Mouse (Mus musculus): ENCODE data around the gene Gm33543.

Gene Gm33543

GRCm38 (mm10) chr10:95843878-95844277, 1.1 kb upstream of the Gm33543 start:
- H3K4me3 ChIP-seq (replicated peaks; ENCODE audit: low read length), result no peak overlapping the region
- peaks cover 7% of the 10 kb centered on the region for H3K4me1 ChIP-seq (replicated peaks; ENCODE audit: low read depth, low read length)

GRCm38 (mm10) chr10:95841241-95841640, 1.5 kb downstream of the Gm33543 start:
- H3K36me3 ChIP-seq (ENCODE audit: insufficient read depth, low read length), result no peaks in the 10 kb centered on the region
- no peak overlapping the region for H3K4me3 ChIP-seq (replicated peaks; ENCODE audit: low read length)
- peaks cover 7% of the 10 kb centered on the region for H3K4me1 ChIP-seq (replicated peaks; ENCODE audit: low read depth, low read length)
- H3K27me3 ChIP-seq (ENCODE audit: insufficient read depth, low read length), result no peaks in the 10 kb centered on the region
- TF ChIP-seq POU5F1 (IDR thresholded peaks at IDR 0.05; ENCODE audit: borderline replicate concordance, low read length), result no peak
- no peak for TF ChIP-seq CTCF (conservative IDR thresholded peaks at IDR 0.05; ENCODE audit: low read length)
- TF ChIP-seq NANOG (IDR thresholded peaks at IDR 0.05; ENCODE audit: borderline replicate concordance, low read length), result no peak
- H3K9me3 ChIP-seq (ENCODE audit: low read length), result no peaks in the 10 kb centered on the region

More at GRCm38 (mm10) chr10:95843878-95844277, 1.1 kb upstream of the Gm33543 start:
- Histone ChIP-seq H3K9me3 (ENCODE audit: low read length) (no peaks in the 10 kb centered on the region), H3K27me3 (ENCODE audit: insufficient read depth, low read length) (no peaks in the 10 kb centered on the region), H3K36me3 (ENCODE audit: insufficient read depth, low read length) (no peaks in the 10 kb centered on the region)
- no peak for TF ChIP-seq POU5F1 (IDR thresholded peaks at IDR 0.05; ENCODE audit: borderline replicate concordance, low read length)
- no peak for TF ChIP-seq NANOG (IDR thresholded peaks at IDR 0.05; ENCODE audit: borderline replicate concordance, low read length)
- no peak for TF ChIP-seq CTCF (conservative IDR thresholded peaks at IDR 0.05; ENCODE audit: low read length)

- H3K36me3 ChIP-seq (ENCODE audit: insufficient read depth, low read length), result no peaks in the 10 kb centered on the region
- TF ChIP-seq NANOG (IDR thresholded peaks at IDR 0.05; ENCODE audit: borderline replicate concordance, low read length) (no peak), CTCF (conservative IDR thresholded peaks at IDR 0.05; ENCODE audit: low read length) (no peak), POU5F1 (IDR thresholded peaks at IDR 0.05; ENCODE audit: borderline replicate concordance, low read length) (no peak)
- H3K9me3 ChIP-seq (ENCODE audit: low read length), result no peaks in the 10 kb centered on the region
- H3K27me3 ChIP-seq (ENCODE audit: insufficient read depth, low read length), result no peaks in the 10 kb centered on the region
- peaks cover 7% of the 10 kb centered on the region for H3K4me1 ChIP-seq (replicated peaks; ENCODE audit: low read depth, low read length)
- H3K4me3 ChIP-seq (replicated peaks; ENCODE audit: low read length), result no peak overlapping the region
Measured at GRCm38 (mm10) chr10:95839803-95840202, 2.9 kb downstream of the Gm33543 start.

- H3K27me3 ChIP-seq (ENCODE audit: insufficient read depth, low read length), result no peaks in the 10 kb centered on the region
- peaks cover 7% of the 10 kb centered on the region for H3K4me1 ChIP-seq (replicated peaks; ENCODE audit: low read depth, low read length)
- no peak for TF ChIP-seq NANOG (IDR thresholded peaks at IDR 0.05; ENCODE audit: borderline replicate concordance, low read length)
- TF ChIP-seq POU5F1 (IDR thresholded peaks at IDR 0.05; ENCODE audit: borderline replicate concordance, low read length), result no peak
- H3K9me3 ChIP-seq (ENCODE audit: low read length), result no peaks in the 10 kb centered on the region
- H3K36me3 ChIP-seq (ENCODE audit: insufficient read depth, low read length), result no peaks in the 10 kb centered on the region
- H3K4me3 ChIP-seq (replicated peaks; ENCODE audit: low read length), result no peak overlapping the region
Measured at GRCm38 (mm10) chr10:95839036-95839435, 3.7 kb downstream of the Gm33543 start.

GRCm38 (mm10) chr10:95836530-95837264, 6.0 kb downstream of the Gm33543 start:
- Histone ChIP-seq H3K27me3 (ENCODE audit: insufficient read depth, low read length) (no peaks in the 10 kb centered on the region), H3K9me3 (ENCODE audit: low read length) (no peaks in the 10 kb centered on the region), H3K4me3 (replicated peaks; ENCODE audit: low read length) (no peak overlapping the region), H3K36me3 (ENCODE audit: insufficient read depth, low read length) (no peaks in the 10 kb centered on the region), H3K4me1 (replicated peaks; ENCODE audit: low read depth, low read length) (peaks cover 7% of the 10 kb centered on the region)
- no peak for TF ChIP-seq POU5F1 (IDR thresholded peaks at IDR 0.05; ENCODE audit: borderline replicate concordance, low read length)
- TF ChIP-seq NANOG (IDR thresholded peaks at IDR 0.05; ENCODE audit: borderline replicate concordance, low read length), result no peak
- TF ChIP-seq CTCF (conservative IDR thresholded peaks at IDR 0.05; ENCODE audit: low read length), result no peak

- Histone ChIP-seq H3K36me3 (ENCODE audit: insufficient read depth, low read length) (no peaks in the 10 kb centered on the region), H3K9me3 (ENCODE audit: low read length) (no peaks in the 10 kb centered on the region), H3K4me1 (replicated peaks; ENCODE audit: low read depth, low read length) (no peaks in the 10 kb centered on the region), H3K27me3 (ENCODE audit: insufficient read depth, low read length) (no peaks in the 10 kb centered on the region), H3K4me3 (replicated peaks; ENCODE audit: low read length) (no peak overlapping the region)
- TF ChIP-seq POU5F1 (IDR thresholded peaks at IDR 0.05; ENCODE audit: borderline replicate concordance, low read length) (no peak), NANOG (IDR thresholded peaks at IDR 0.05; ENCODE audit: borderline replicate concordance, low read length) (no peak), CTCF (conservative IDR thresholded peaks at IDR 0.05; ENCODE audit: low read length) (no peak)
Measured at GRCm38 (mm10) chr10:95830891-95831290, 11.8 kb downstream of the Gm33543 start.

- no peak overlapping the region for H3K4me3 ChIP-seq (replicated peaks; ENCODE audit: low read length)
- H3K9me3 ChIP-seq (ENCODE audit: low read length), result no peaks in the 10 kb centered on the region
- TF ChIP-seq NANOG (IDR thresholded peaks at IDR 0.05; ENCODE audit: borderline replicate concordance, low read length), result no peak
- TF ChIP-seq CTCF (conservative IDR thresholded peaks at IDR 0.05; ENCODE audit: low read length), result no peak
- no peak for TF ChIP-seq POU5F1 (IDR thresholded peaks at IDR 0.05; ENCODE audit: borderline replicate concordance, low read length)
- H3K36me3 ChIP-seq (ENCODE audit: insufficient read depth, low read length), result no peaks in the 10 kb centered on the region
- no peaks in the 10 kb centered on the region for H3K27me3 ChIP-seq (ENCODE audit: insufficient read depth, low read length)
- H3K4me1 ChIP-seq (replicated peaks; ENCODE audit: low read depth, low read length), result 0 out of 2 replicates have a peak, but pooled peaks cover 3% of the 10 kb centered on the region
Measured at GRCm38 (mm10) chr10:95829471-95829870, 13.3 kb downstream of the Gm33543 start.

- no peak overlapping the region for H3K4me3 ChIP-seq (replicated peaks; ENCODE audit: low read length)
- TF ChIP-seq POU5F1 (IDR thresholded peaks at IDR 0.05; ENCODE audit: borderline replicate concordance, low read length), result no peak
- no peak for TF ChIP-seq NANOG (IDR thresholded peaks at IDR 0.05; ENCODE audit: borderline replicate concordance, low read length)
- no peak for TF ChIP-seq CTCF (conservative IDR thresholded peaks at IDR 0.05; ENCODE audit: low read length)
- H3K9me3 ChIP-seq (ENCODE audit: low read length), result no peaks in the 10 kb centered on the region
- 0 out of 2 replicates have a peak, but pooled peaks cover 3% of the 10 kb centered on the region for H3K4me1 ChIP-seq (replicated peaks; ENCODE audit: low read depth, low read length)
- H3K36me3 ChIP-seq (ENCODE audit: insufficient read depth, low read length), result no peaks in the 10 kb centered on the region
- no peaks in the 10 kb centered on the region for H3K27me3 ChIP-seq (ENCODE audit: insufficient read depth, low read length)
Measured at GRCm38 (mm10) chr10:95828374-95828773, 14.4 kb downstream of the Gm33543 start.
